Mouse (Mus musculus) forebrain, embryonic 11.5 days (tissue): Measurements from ENCODE around the gene Upp2. TPM values are rescaled to one million over a fixed set of nuclear protein-coding genes. Genes with fewer than 3 reads are reported as not detected.

Source experiments
- ATAC-seq: fragments of 200-750 bp; cut with Nextera tagmentation; replicated peaks from 2 replicates; pipeline ENCODE4 v1.8.0; 2017; ENCODE audit warnings: moderate TSS enrichment; ENCODE audit not compliant: low FRiP score
- DNase-seq: peaks from one replicate; pipeline ENCODE4 v3.0.0-alpha.2; 2017; ENCODE audit warnings: low spot score
- H3K27ac ChIP-seq: fragments of 300-500 bp; sonication (generic); 2 replicates; pipeline ENCODE4 v1.5.1; 2014; ENCODE audit warnings: low read depth, low read length
- H3K27me3 ChIP-seq: fragments of 300-500 bp; sonication (generic); 2 replicates; pipeline ENCODE4 v1.6.1; 2014; ENCODE audit warnings: mild to moderate bottlenecking, low read length, mixed read lengths; ENCODE audit not compliant: control insufficient read depth, insufficient read depth
- H3K36me3 ChIP-seq: fragments of 300-500 bp; sonication (generic); 2 replicates; pipeline ENCODE4 v1.6.1; 2014; ENCODE audit warnings: mild to moderate bottlenecking, low read length, moderate library complexity, mixed read lengths; ENCODE audit not compliant: control insufficient read depth, insufficient read depth
- H3K4me1 ChIP-seq: fragments of 300-500 bp; sonication (generic); replicated peaks from 2 replicates; pipeline ENCODE4 v1.6.1; 2014; ENCODE audit warnings: low read length, mixed read lengths; ENCODE audit not compliant: control insufficient read depth, insufficient read depth
- H3K4me2 ChIP-seq: fragments of 300-500 bp; sonication (generic); 2 replicates; pipeline ENCODE4 v1.6.1; 2014; ENCODE audit warnings: low read depth, mild to moderate bottlenecking, low read length, moderate library complexity, mixed read lengths; ENCODE audit not compliant: severe bottlenecking
- H3K4me3 ChIP-seq: fragments of 300-500 bp; sonication (generic); 2 replicates; pipeline ENCODE4 v1.5.1; 2014; ENCODE audit warnings: low read depth, low read length
- H3K9ac ChIP-seq: fragments of 300-500 bp; sonication (generic); 2 replicates; pipeline ENCODE4 v1.6.1; 2014; ENCODE audit warnings: low read length
- H3K9me3 ChIP-seq: fragments of 300-500 bp; sonication (generic); 2 replicates; pipeline ENCODE4 v1.6.1; 2016; ENCODE audit warnings: low read length, mixed read lengths; ENCODE audit not compliant: control insufficient read depth
- WGBS: fragments of 180-500 bp; shearing (Covaris S2); extraction: QIAGEN DNeasy Blood & Tissue Kit; methylation state at CpG from one replicate; pipeline ENCODE4 v1.1.7; 2014; 5-methylcytosine and 5-hydroxymethylcytosine counted together
- polyA plus RNA-seq: library from polyadenylated mRNA; unstranded; fragments of >200 nt; fragmentation: Nextera tagmentation; extraction: Ambion mirVana; gene quantifications from 2 replicates; pipeline ENCODE4 v1.2.1, GENCODE M21; 2014

Upp2 gene
- polyA plus RNA-seq, 1 experiment from 2014 or later, result 4.9 TPM

GRCm38 (mm10) chr2:58799126-58799525, 232.0 kb downstream of the Upp2 start:
- no peaks in the 10 kb centered on the region for H3K4me1 ChIP-seq

GRCm38 (mm10) chr2:58799623-58800022, 232.5 kb downstream of the Upp2 start:
- H3K4me3 ChIP-seq, result no peak overlapping the region
- ATAC-seq (no peak), DNase-seq (no peak)
- no peak overlapping the region for H3K4me2 ChIP-seq
- H3K27me3 ChIP-seq, result no peaks in the 10 kb centered on the region
- no peak overlapping the region for H3K9ac ChIP-seq
- no peaks in the 10 kb centered on the region for H3K4me1 ChIP-seq
- H3K36me3 ChIP-seq, result no peaks in the 10 kb centered on the region
- no peaks in the 10 kb centered on the region for H3K9me3 ChIP-seq
- 96% methylated on average over 5 of the region's 5 CpGs for WGBS
- no peak overlapping the region for H3K27ac ChIP-seq

More at GRCm38 (mm10) chr2:58799126-58799525, 232.0 kb downstream of the Upp2 start:
- Histone ChIP-seq H3K4me2 (no peak overlapping the region), H3K36me3 (no peaks in the 10 kb centered on the region), H3K27ac (no peak overlapping the region), H3K4me3 (no peak overlapping the region), H3K9ac (no peak overlapping the region), H3K27me3 (no peaks in the 10 kb centered on the region), H3K9me3 (no peaks in the 10 kb centered on the region)
- ATAC-seq, result no peak
- no peak for DNase-seq
- 86% methylated on average over 9 of the region's 9 CpGs for WGBS

GRCm38 (mm10) chr2:58812941-58813340, 245.8 kb downstream of the Upp2 start:
- 58% methylated on average over 2 of the region's 2 CpGs for WGBS
- no peaks in the 10 kb centered on the region for H3K4me1 ChIP-seq
- H3K9me3 ChIP-seq, result no peaks in the 10 kb centered on the region

GRCm38 (mm10) chr2:58828910-58829600, 262.0 kb downstream of the Upp2 start:
- WGBS, result 82% methylated on average over 3 of the region's 3 CpGs
- Histone ChIP-seq H3K9ac (no peak overlapping the region), H3K4me3 (no peak overlapping the region), H3K9me3 (no peaks in the 10 kb centered on the region), H3K4me1 (no peaks in the 10 kb centered on the region), H3K27me3 (no peaks in the 10 kb centered on the region), H3K4me2 (no peak overlapping the region), H3K27ac (no peak overlapping the region), H3K36me3 (no peaks in the 10 kb centered on the region)
- DNase-seq (no peak), ATAC-seq (no peak)

More at GRCm38 (mm10) chr2:58812941-58813340, 245.8 kb downstream of the Upp2 start:
- Histone ChIP-seq H3K27me3 (no peaks in the 10 kb centered on the region), H3K27ac (no peak overlapping the region), H3K4me2 (no peak overlapping the region), H3K4me3 (no peak overlapping the region), H3K9ac (no peak overlapping the region), H3K36me3 (no peaks in the 10 kb centered on the region)
- ATAC-seq (no peak), DNase-seq (no peak)

GRCm38 (mm10) chr2:58829981-58830742, 263.1 kb downstream of the Upp2 start:
- H3K4me2 ChIP-seq, result no peak overlapping the region
- H3K27ac ChIP-seq, result no peak overlapping the region
- H3K27me3 ChIP-seq, result no peaks in the 10 kb centered on the region
- no peak for ATAC-seq
- WGBS, result 74% methylated on average over 7 of the region's 7 CpGs
- DNase-seq, result no peak
- no peaks in the 10 kb centered on the region for H3K36me3 ChIP-seq
- H3K4me1 ChIP-seq, result no peaks in the 10 kb centered on the region
- no peak overlapping the region for H3K9ac ChIP-seq
- H3K4me3 ChIP-seq, result no peak overlapping the region
- no peaks in the 10 kb centered on the region for H3K9me3 ChIP-seq

- WGBS, result 90% methylated on average over 20 of the region's 20 CpGs
- no peak overlapping the region for H3K4me2 ChIP-seq
- no peak overlapping the region for H3K4me3 ChIP-seq
- no peak overlapping the region for H3K27ac ChIP-seq
- H3K27me3 ChIP-seq, result no peaks in the 10 kb centered on the region
- ATAC-seq (no peak), DNase-seq (no peak)
- no peaks in the 10 kb centered on the region for H3K9me3 ChIP-seq
- no peak overlapping the region for H3K9ac ChIP-seq
- H3K4me1 ChIP-seq, result no peaks in the 10 kb centered on the region
- no peaks in the 10 kb centered on the region for H3K36me3 ChIP-seq
Observed at GRCm38 (mm10) chr2:58832253-58832980, 265.3 kb downstream of the Upp2 start.

GRCm38 (mm10) chr2:58841021-58841420, 273.9 kb downstream of the Upp2 start:
- H3K4me2 ChIP-seq, result no peak overlapping the region
- no peak for ATAC-seq
- 80% methylated on average over 3 of the region's 3 CpGs for WGBS
- DNase-seq, result no peak
- no peaks in the 10 kb centered on the region for H3K36me3 ChIP-seq
- H3K27me3 ChIP-seq, result no peaks in the 10 kb centered on the region
- no peak overlapping the region for H3K9ac ChIP-seq
- H3K9me3 ChIP-seq, result no peaks in the 10 kb centered on the region
- H3K4me1 ChIP-seq, result no peaks in the 10 kb centered on the region
- no peak overlapping the region for H3K4me3 ChIP-seq
- no peak overlapping the region for H3K27ac ChIP-seq

GRCm38 (mm10) chr2:58842443-58842842, 275.3 kb downstream of the Upp2 start:
- WGBS, result 90% methylated on average over 4 of the region's 4 CpGs
- H3K4me1 ChIP-seq, result no peaks in the 10 kb centered on the region
- ATAC-seq (no peak), DNase-seq (no peak)
- H3K9me3 ChIP-seq, result no peaks in the 10 kb centered on the region
- no peaks in the 10 kb centered on the region for H3K27me3 ChIP-seq
- H3K27ac ChIP-seq, result no peak overlapping the region
- no peak overlapping the region for H3K9ac ChIP-seq
- no peak overlapping the region for H3K4me3 ChIP-seq
- no peaks in the 10 kb centered on the region for H3K36me3 ChIP-seq
- H3K4me2 ChIP-seq, result no peak overlapping the region
